Mouse (Mus musculus) midbrain, embryonic 14.5 days (tissue): ENCODE measurements at regions not wholly inside any gene's neighbourhood (a gene's known extent, or its start where the extent isn't known, plus 50 kb on each side); places are given as distances from the start of the nearest gene placed in this dataset.

Experiments
- ATAC-seq: fragments of 200-750 bp; cut with Nextera tagmentation; 2 replicates; pipeline ENCODE4 v1.8.0; 2017; ENCODE audit warnings: moderate number of reproducible peaks, moderate library complexity; ENCODE audit not compliant: low FRiP score, low TSS enrichment
- DNase-seq: peaks from one replicate; pipeline ENCODE4 v3.0.0-alpha.2; 2015
- H3K27ac ChIP-seq: fragments of 300-500 bp; sonication (generic); replicated peaks from 2 replicates; pipeline ENCODE4 v1.5.1; 2014; ENCODE audit warnings: mild to moderate bottlenecking, low read depth, low read length, moderate library complexity
- H3K27me3 ChIP-seq: fragments of 300-500 bp; sonication (generic); 2 replicates; pipeline ENCODE4 v1.6.1; 2014; ENCODE audit warnings: low read length, control low read depth, mixed read lengths; ENCODE audit not compliant: control insufficient read depth, insufficient read depth
- H3K36me3 ChIP-seq: fragments of 300-500 bp; sonication (generic); 2 replicates; pipeline ENCODE4 v1.6.1; 2014; ENCODE audit warnings: low read length, control low read depth; ENCODE audit not compliant: control insufficient read depth, insufficient read depth
- H3K4me1 ChIP-seq: fragments of 300-500 bp; sonication (generic); 2 replicates; pipeline ENCODE4 v1.6.1; 2014; ENCODE audit warnings: mild to moderate bottlenecking, antibody characterized with exemption, low read length, control low read depth; ENCODE audit not compliant: control insufficient read depth, insufficient read depth
- H3K4me2 ChIP-seq: fragments of 300-500 bp; sonication (generic); 2 replicates; pipeline ENCODE4 v1.6.1; 2014; ENCODE audit warnings: mild to moderate bottlenecking, low read length, moderate library complexity
- H3K4me3 ChIP-seq: fragments of 300-500 bp; sonication (generic); replicated peaks from 2 replicates; pipeline ENCODE4 v1.5.1; 2014; ENCODE audit warnings: low read depth, low read length
- H3K9ac ChIP-seq: fragments of 300-500 bp; sonication (generic); replicated peaks from 2 replicates; pipeline ENCODE4 v1.6.1; 2014; ENCODE audit warnings: mild to moderate bottlenecking, low read length, moderate library complexity
- H3K9me3 ChIP-seq: fragments of 300-500 bp; sonication (generic); 2 replicates; pipeline ENCODE4 v1.6.1; 2016; ENCODE audit warnings: low read length, control low read depth, mixed read lengths; ENCODE audit not compliant: control insufficient read depth
- WGBS: fragments of 180-500 bp; shearing (Covaris S2); extraction: QIAGEN DNeasy Blood & Tissue Kit; methylation state at CpG from one replicate; pipeline ENCODE4 v1.1.7; 2014; 5-methylcytosine and 5-hydroxymethylcytosine counted together

GRCm38 (mm10) chr7:40687005-40687404, 211.1 kb upstream of the Vstm2b start:
- Histone ChIP-seq H3K9me3 (no peaks in the 10 kb centered on the region), H3K4me3 (no peak overlapping the region), H3K4me1 (no peaks in the 10 kb centered on the region), H3K9ac (no peak overlapping the region), H3K27ac (no peak overlapping the region), H3K36me3 (no peaks in the 10 kb centered on the region), H3K4me2 (no peak overlapping the region), H3K27me3 (no peaks in the 10 kb centered on the region)
- WGBS: 92% methylated on average over 3 of the region's 3 CpGs
- DNase-seq (no peak), ATAC-seq (no peak)

DNA sequence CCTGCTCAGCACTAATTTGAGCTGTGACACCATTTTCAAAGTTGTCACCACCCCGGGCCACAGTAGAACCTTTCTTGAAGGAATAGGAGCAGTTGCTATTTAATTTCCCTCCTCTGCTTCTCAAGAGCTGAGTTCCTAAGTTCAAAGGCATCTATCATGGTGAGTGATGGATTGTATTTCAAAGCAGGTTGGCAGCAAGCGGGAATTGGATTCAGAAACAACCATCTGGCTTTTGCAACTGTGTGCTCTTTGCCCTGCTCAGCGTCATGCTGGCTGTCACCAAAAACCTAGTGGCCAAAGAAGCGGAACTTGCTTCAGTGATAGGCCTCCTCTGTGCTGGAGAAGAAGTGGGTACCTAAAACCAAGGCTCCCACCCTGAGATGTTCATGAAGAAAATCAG, 209.6 kb upstream of the Vstm2b start:
- DNase-seq (no peak), ATAC-seq (no peak)
- Histone ChIP-seq H3K4me3 (no peak overlapping the region), H3K36me3 (no peaks in the 10 kb centered on the region), H3K4me1 (no peaks in the 10 kb centered on the region), H3K9me3 (no peaks in the 10 kb centered on the region), H3K9ac (no peak overlapping the region), H3K4me2 (no peak overlapping the region), H3K27ac (no peak overlapping the region), H3K27me3 (no peaks in the 10 kb centered on the region)
- WGBS: 94% methylated on average over 4 of the region's 4 CpGs

GRCm38 (mm10) chr7:40693755-40694154, 204.4 kb upstream of the Vstm2b start:
- H3K36me3 ChIP-seq: no peaks in the 10 kb centered on the region
- no peak overlapping the region for H3K4me2 ChIP-seq
- H3K27ac ChIP-seq: no peak overlapping the region
- 44% methylated on average over 5 of the region's 5 CpGs for WGBS
- H3K4me3 ChIP-seq: no peak overlapping the region
- ATAC-seq: no peak
- H3K27me3 ChIP-seq: no peaks in the 10 kb centered on the region
- H3K4me1 ChIP-seq: no peaks in the 10 kb centered on the region
- no peaks in the 10 kb centered on the region for H3K9me3 ChIP-seq
- no peak overlapping the region for H3K9ac ChIP-seq
- DNase-seq: no peak

GRCm38 (mm10) chr7:40697551-40697950, 200.6 kb upstream of the Vstm2b start:
- WGBS: 83% methylated on average over 8 of the region's 8 CpGs
- no peak overlapping the region for H3K27ac ChIP-seq
- no peak overlapping the region for H3K9ac ChIP-seq
- H3K36me3 ChIP-seq: no peaks in the 10 kb centered on the region
- DNase-seq (no peak), ATAC-seq (no peak)
- H3K4me1 ChIP-seq: no peaks in the 10 kb centered on the region
- H3K9me3 ChIP-seq: no peaks in the 10 kb centered on the region
- no peak overlapping the region for H3K4me3 ChIP-seq
- no peak overlapping the region for H3K4me2 ChIP-seq
- H3K27me3 ChIP-seq: no peaks in the 10 kb centered on the region

GRCm38 (mm10) chr7:40698309-40698708, 199.8 kb upstream of the Vstm2b start:
- ATAC-seq: no peak
- Histone ChIP-seq H3K9ac (no peak overlapping the region), H3K27me3 (no peaks in the 10 kb centered on the region), H3K4me3 (no peak overlapping the region), H3K9me3 (no peaks in the 10 kb centered on the region), H3K36me3 (no peaks in the 10 kb centered on the region), H3K4me1 (no peaks in the 10 kb centered on the region), H3K4me2 (no peak overlapping the region), H3K27ac (no peak overlapping the region)
- no peak for DNase-seq
- WGBS: 73% methylated on average over 3 of the region's 3 CpGs

GRCm38 (mm10) chr7:40699633-40700032, 198.5 kb upstream of the Vstm2b start:
- no peak overlapping the region for H3K4me3 ChIP-seq
- H3K27me3 ChIP-seq: no peaks in the 10 kb centered on the region
- WGBS: 100% methylated on average over 1 of the region's 1 CpGs
- DNase-seq (no peak), ATAC-seq (no peak)
- no peak overlapping the region for H3K9ac ChIP-seq
- H3K4me2 ChIP-seq: no peak overlapping the region
- no peak overlapping the region for H3K27ac ChIP-seq
- no peaks in the 10 kb centered on the region for H3K9me3 ChIP-seq
- H3K4me1 ChIP-seq: no peaks in the 10 kb centered on the region
- no peaks in the 10 kb centered on the region for H3K36me3 ChIP-seq

GRCm38 (mm10) chr7:40700656-40701055, 197.5 kb upstream of the Vstm2b start:
- H3K9ac ChIP-seq: no peak overlapping the region
- ATAC-seq (no peak), DNase-seq (peak; percentile 6)
- H3K4me1 ChIP-seq: no peaks in the 10 kb centered on the region
- no peaks in the 10 kb centered on the region for H3K9me3 ChIP-seq
- no peak overlapping the region for H3K27ac ChIP-seq
- no peak overlapping the region for H3K4me2 ChIP-seq
- H3K4me3 ChIP-seq: no peak overlapping the region
- no peaks in the 10 kb centered on the region for H3K27me3 ChIP-seq
- H3K36me3 ChIP-seq: no peaks in the 10 kb centered on the region
- WGBS: 67% methylated on average over 5 of the region's 5 CpGs

- Histone ChIP-seq H3K9me3 (no peaks in the 10 kb centered on the region), H3K4me1 (no peaks in the 10 kb centered on the region), H3K4me2 (no peak overlapping the region), H3K36me3 (no peaks in the 10 kb centered on the region), H3K27me3 (no peaks in the 10 kb centered on the region), H3K9ac (no peak overlapping the region), H3K27ac (no peak overlapping the region), H3K4me3 (no peak overlapping the region)
- DNase-seq (no peak), ATAC-seq (no peak)
- WGBS: 82% methylated on average over 5 of the region's 5 CpGs
Observed at GRCm38 (mm10) chr7:40702191-40703045, 195.7 kb upstream of the Vstm2b start.

DNA sequence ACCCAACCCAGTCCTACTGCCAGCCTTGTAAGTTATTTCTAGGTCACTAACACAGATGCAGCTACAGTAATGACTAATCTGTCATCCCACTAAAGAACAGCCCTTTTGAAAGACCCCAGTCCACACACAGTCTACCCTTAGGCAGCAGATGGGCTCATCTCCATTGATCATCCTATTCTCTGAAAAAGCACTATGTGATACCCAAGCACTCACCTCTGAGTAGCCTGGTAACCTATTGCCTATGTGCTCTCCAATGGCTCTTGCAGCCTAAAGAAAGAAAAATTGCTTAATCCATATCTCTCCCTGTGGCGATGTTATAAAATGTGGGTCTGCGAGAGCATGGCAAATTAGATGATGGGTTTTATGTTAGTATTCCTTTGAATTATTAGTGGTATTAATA, 189.9 kb upstream of the Vstm2b start:
- no peaks in the 10 kb centered on the region for H3K27me3 ChIP-seq
- H3K4me1 ChIP-seq: no peaks in the 10 kb centered on the region
- 93% methylated on average over 2 of the region's 2 CpGs for WGBS
- DNase-seq: no peak
- no peak overlapping the region for H3K9ac ChIP-seq
- H3K4me2 ChIP-seq: no peak overlapping the region
- H3K27ac ChIP-seq: no peak overlapping the region
- no peak for ATAC-seq
- H3K4me3 ChIP-seq: no peak overlapping the region
- no peaks in the 10 kb centered on the region for H3K36me3 ChIP-seq
- H3K9me3 ChIP-seq: no peaks in the 10 kb centered on the region
